18 mouse cellular contexts compared by ENCODE assay signal in the genomic region with DNA sequence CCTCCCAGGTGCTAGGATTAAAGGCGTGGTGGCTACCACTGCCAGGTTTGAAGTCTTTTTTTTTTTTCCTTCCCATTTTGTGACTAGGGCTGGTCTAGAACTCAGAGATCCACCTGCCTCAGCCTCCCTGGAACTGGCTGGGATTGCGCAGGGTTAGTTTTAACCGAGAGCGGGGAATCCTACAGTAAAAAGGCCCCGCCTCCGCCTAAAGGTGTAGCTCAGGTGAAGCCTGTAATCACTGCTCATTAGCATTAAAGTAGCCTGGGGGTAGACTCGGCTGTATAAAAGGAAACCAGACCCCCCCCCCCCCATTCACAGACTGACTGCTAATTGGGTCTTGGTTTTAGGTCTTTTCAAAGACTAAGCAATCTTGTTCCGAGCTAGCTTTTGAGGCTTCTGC. TPM values are rescaled to one million over a fixed set of nuclear protein-coding genes. Genes with fewer than 3 reads are reported as not detected.
DNase-seq lines count a peak whose midpoint lies in the region; ATAC-seq and TF ChIP-seq lines count a peak whose summit lies in the region.
"Had no signal": no experiment of that assay in that cellular context is flagged by ENCODE, and none has a peak within 500 bp of the region (broad histone marks: within the 10 kb centered on the region; RNA-seq: fewer than 3 reads in every experiment).

A gene (plus strand): TSS at position 301 of the 400 bp plus-strand sequence.

- H3K27ac ChIP-seq in heart, embryonic 12.5 days (ENCODE audit: poor library complexity, severe bottlenecking) = no peak within 1 kb of the TSS
- H3K27ac ChIP-seq in limb, embryonic 13.5 days = no peak within 1 kb of the TSS
- H3K27ac ChIP-seq in limb, embryonic 10.5 days = no peak within 1 kb of the TSS
- H3K27ac ChIP-seq in ES-E14 (ENCODE audit: insufficient read depth, low read depth, low read length, poor library complexity, severe bottlenecking) = peak within 1 kb of the TSS; percentile 44; the same call in 1 of the 2 replicates
- no peak within 1 kb of the TSS for H3K27ac ChIP-seq in liver, embryonic 14.5 days
- no peak within 1 kb of the TSS for H3K27ac ChIP-seq in thymus, adult 2 months (ENCODE audit: control insufficient read depth, insufficient read depth, low read length)
- H3K27ac ChIP-seq: forebrain, embryonic 15.5 days; kidney, postnatal 0 days had no signal

- no peak for TF ChIP-seq POLR2A in thymus, adult 2 months (IDR thresholded peaks at IDR 0.05; ENCODE audit: control insufficient read depth, extremely low read depth, insufficient read depth, low read length, poor library complexity)

- no peak within 1 kb of the TSS for H3K9ac ChIP-seq in heart, embryonic 12.5 days
- H3K9ac ChIP-seq in limb, embryonic 13.5 days = no peak within 1 kb of the TSS
- peak within 1 kb of the TSS; percentile 31; the same call in 1 of the 2 replicates for H3K9ac ChIP-seq in ES-E14 (ENCODE audit: insufficient read depth, low read depth, low read length, poor library complexity, severe bottlenecking)
- no peak within 1 kb of the TSS for H3K9ac ChIP-seq in liver, embryonic 14.5 days (replicated peaks)
- H3K9ac ChIP-seq: forebrain, embryonic 15.5 days had no signal

- peak within 1 kb of the TSS; percentile 37 for H3K4me3 ChIP-seq in heart, embryonic 12.5 days
- H3K4me3 ChIP-seq in limb, embryonic 13.5 days = no peak within 1 kb of the TSS
- H3K4me3 ChIP-seq in limb, embryonic 10.5 days = no peak within 1 kb of the TSS
- peak within 1 kb of the TSS; percentile 33 to 52 for H3K4me3 ChIP-seq in ES-E14 (ENCODE audit: insufficient read depth in 1 of 2, low read depth in 1 of 2, low read length in 2 of 2, poor library complexity in 1 of 2, severe bottlenecking in 1 of 2)
- H3K4me3 ChIP-seq in liver, embryonic 14.5 days (ENCODE audit: insufficient read depth in 1 of 2, low read depth in 2 of 2, low read length in 2 of 2) = no peak within 1 kb of the TSS
- H3K4me3 ChIP-seq in thymus, adult 2 months (ENCODE audit: control insufficient read depth, insufficient read depth, low read length) = no peak within 1 kb of the TSS

- ATAC-seq in heart, embryonic 12.5 days (ENCODE audit: insufficient number of reproducible peaks, low FRiP score) = no peak
- ATAC-seq in limb, embryonic 13.5 days (ENCODE audit: low FRiP score, low read depth) = no peak
- ATAC-seq in liver, embryonic 14.5 days (ENCODE audit: insufficient read depth) = no peak
- ATAC-seq: forebrain, embryonic 15.5 days had no signal

- TF ChIP-seq CTCF in liver, embryonic 14.5 days (IDR thresholded peaks at IDR 0.05; ENCODE audit: low read depth) = no peak
- TF ChIP-seq CTCF in thymus, adult 2 months (IDR thresholded peaks at IDR 0.05; ENCODE audit: borderline replicate concordance, control insufficient read depth, extremely low read depth, insufficient read depth, low read length, poor library complexity) = no peak

- 74% methylated on average over 8 of the region's 8 CpGs for WGBS in heart, embryonic 12.5 days
- WGBS in limb, embryonic 13.5 days = 90% methylated on average over 8 of the region's 8 CpGs
- 84% methylated on average over 8 of the region's 8 CpGs for WGBS in limb, embryonic 10.5 days
- WGBS in liver, embryonic 14.5 days (ENCODE audit: insufficient replicate concordance) = 71% methylated on average over 8 of the region's 8 CpGs
- WGBS in thymus, adult 2 months = 94% methylated on average over 8 of the region's 8 CpGs

- no peaks in the 10 kb centered on the region for H3K4me1 ChIP-seq in heart, embryonic 12.5 days (replicated peaks)
- H3K4me1 ChIP-seq in limb, embryonic 13.5 days = no peaks in the 10 kb centered on the region
- H3K4me1 ChIP-seq in limb, embryonic 10.5 days = no peaks in the 10 kb centered on the region
- peaks cover 0 to 6% of the 10 kb centered on the region in 2 experiments; a peak in 3 of 4 replicates for H3K4me1 ChIP-seq in ES-E14 (ENCODE audit: control insufficient read depth in 2 of 2, insufficient read depth in 2 of 2, low read length in 2 of 2, poor library complexity in 1 of 2)
- H3K4me1 ChIP-seq in liver, embryonic 14.5 days (replicated peaks; ENCODE audit: control insufficient read depth in 2 of 2, insufficient read depth in 2 of 2, low read length in 1 of 2) = no peaks in the 10 kb centered on the region; a peak in 1 of 4 replicates
- no peaks in the 10 kb centered on the region for H3K4me1 ChIP-seq in thymus, adult 2 months (replicated peaks; ENCODE audit: control insufficient read depth, insufficient read depth, low read length)
- H3K4me1 ChIP-seq: forebrain, embryonic 15.5 days had no signal

- H3K4me2 ChIP-seq in heart, embryonic 12.5 days = peak within 1 kb of the TSS; percentile 65
- H3K4me2 ChIP-seq in limb, embryonic 13.5 days (replicated peaks) = peak within 1 kb of the TSS; percentile 42; the same call in 1 of the 2 replicates
- peak within 1 kb of the TSS; percentile 56 for H3K4me2 ChIP-seq in liver, embryonic 14.5 days (ENCODE audit: low read depth)

- in situ Hi-C loops in ES-E14 (cut with MboI; ENCODE audit: low sequenced_read_pairs in 2 of 2, unreplicated experiment in 2 of 2) = no loop called here

- DNase-seq in heart, adult 8-10 months (ENCODE audit: low spot score) = no peak
- DNase-seq in limb, embryonic 10.5 days (ENCODE audit: low spot score) = no peak
- no peak for DNase-seq in ES-E14 (ENCODE audit: low read depth, low spot score)
- DNase-seq in liver, embryonic 14.5 days (ENCODE audit: low read depth in 3 of 3, low spot score in 3 of 3) = no peak
- DNase-seq in thymus, adult 2 months = no peak
- DNase-seq in B cell, adult 2 months = no peak
- DNase-seq: cerebellum, postnatal 14 days; left cerebral cortex, postnatal 4 days; thymus, postnatal 25 days had no signal

- H3K27me3 ChIP-seq in heart, embryonic 12.5 days (replicated peaks) = peaks cover 25% of the 10 kb centered on the region
- H3K27me3 ChIP-seq in limb, embryonic 13.5 days = peaks cover 19% of the 10 kb centered on the region
- H3K27me3 ChIP-seq in limb, embryonic 10.5 days (ENCODE audit: low read depth, poor library complexity, severe bottlenecking) = peaks cover 28% of the 10 kb centered on the region
- H3K27me3 ChIP-seq in liver, embryonic 14.5 days (ENCODE audit: control insufficient read depth, insufficient read depth, low read length) = no peaks in the 10 kb centered on the region; the same call in none of the 2 replicates
- H3K27me3 ChIP-seq in thymus, adult 2 months (ENCODE audit: control insufficient read depth, insufficient read depth, low read length) = no peaks in the 10 kb centered on the region
- H3K27me3 ChIP-seq: forebrain, embryonic 15.5 days had no signal

- no peak for TF ChIP-seq EP300 in liver, embryonic 14.5 days (IDR thresholded peaks at IDR 0.05; ENCODE audit: low read depth)

- H3K36me3 ChIP-seq in heart, embryonic 12.5 days = no peaks in the 10 kb centered on the region
- no peaks in the 10 kb centered on the region for H3K36me3 ChIP-seq in limb, embryonic 13.5 days
- no peaks in the 10 kb centered on the region for H3K36me3 ChIP-seq in limb, embryonic 10.5 days
- H3K36me3 ChIP-seq in ES-E14 (ENCODE audit: control insufficient read depth, insufficient read depth, low read length, poor library complexity, severe bottlenecking) = no peaks in the 10 kb centered on the region
- no peaks in the 10 kb centered on the region for H3K36me3 ChIP-seq in liver, embryonic 14.5 days (replicated peaks; ENCODE audit: control insufficient read depth, insufficient read depth, low read depth)
- no peaks in the 10 kb centered on the region for H3K36me3 ChIP-seq in thymus, adult 2 months (ENCODE audit: control insufficient read depth, insufficient read depth, low read length)
- H3K36me3 ChIP-seq: forebrain, embryonic 15.5 days had no signal

- no peaks in the 10 kb centered on the region for H3K9me3 ChIP-seq in heart, embryonic 12.5 days (replicated peaks)
- no peaks in the 10 kb centered on the region; the same call in 1 of the 2 replicates for H3K9me3 ChIP-seq in limb, embryonic 13.5 days
- H3K9me3 ChIP-seq in limb, embryonic 10.5 days (replicated peaks) = no peaks in the 10 kb centered on the region
- no peaks in the 10 kb centered on the region for H3K9me3 ChIP-seq in ES-E14 (ENCODE audit: control insufficient read depth, insufficient read depth, low read depth, low read length)
- H3K9me3 ChIP-seq in liver, embryonic 14.5 days (ENCODE audit: control insufficient read depth, low read length) = no peaks in the 10 kb centered on the region
- H3K9me3 ChIP-seq: forebrain, embryonic 15.5 days had no signal

TF ChIP-seq in ES-E14, 5 proteins besides CTCF, POLR2A, EP300 and RAD21:
- TF ChIP-seq CHD2 (IDR thresholded peaks at IDR 0.05; ENCODE audit: low read depth, low read length) = no peak
- no peak for TF ChIP-seq MAFK (IDR thresholded peaks at IDR 0.05; ENCODE audit: insufficient read depth, low read depth, low read length)
- no peak for TF ChIP-seq HCFC1 (IDR thresholded peaks at IDR 0.05; ENCODE audit: borderline replicate concordance, insufficient read depth, low read length)
- no peak for TF ChIP-seq ZNF384 (IDR thresholded peaks at IDR 0.05; ENCODE audit: low read depth, low read length)
- no peak for TF ChIP-seq ZC3H11A (IDR thresholded peaks at IDR 0.05; ENCODE audit: borderline replicate concordance, low read depth, low read length)
TF ChIP-seq in ES-E14: peak in this region for 0.

RNA-seq across cellular contexts. Expression of the gene that starts here (rescaled TPM):
- not detected in 2 replicates for polyA plus RNA-seq in heart, embryonic 12.5 days (2016; fragmentation: Nextera tagmentation; extraction: Ambion mirVana)
- not detected for total RNA-seq in heart, adult 8-10 months (2022)
- not detected in 2 replicates for polyA plus RNA-seq in limb, embryonic 13.5 days (2015; fragmentation: Nextera tagmentation; extraction: Ambion mirVana)
- not detected in 2 replicates for polyA plus RNA-seq in limb, embryonic 10.5 days (2016; fragmentation: Nextera tagmentation; extraction: Ambion mirVana)
- total RNA-seq in ES-E14 (2012; rRNA removed) = 19.2 and 19.6 TPM in 2 replicates
- polyA plus RNA-seq in liver, embryonic 14.5 days (2012; rRNA removed) = not detected in 2 replicates
- not detected in 2 replicates for polyA plus RNA-seq in liver, embryonic 14.5 days (2014; fragmentation: Nextera tagmentation; extraction: Ambion mirVana)
- 0.26 TPM in 1 of 2 replicates, not detected in the other for polyA plus RNA-seq in thymus, adult 2 months (2012; rRNA removed)
- total RNA-seq: gastrocnemius, postnatal 4 days; layer of hippocampus, postnatal 14 days; left cerebral cortex, postnatal 4 days had no signal
- polyA plus RNA-seq: C2C12; embryonic facial prominence, embryonic 14.5 days; forebrain, embryonic 15.5 days; kidney, postnatal 0 days; neural tube, embryonic 11.5 days had no signal

Comparison
In these comparisons a context has a peak if more than half of its experiments do, and no peak if none do; other contexts are left out.
1. RNA of the gene that starts here (total RNA-seq): 19.2 to 19.6 TPM in ES-E14; not detected in heart, adult 8-10 months; every median in the first group is over 10 times any median in the second.
2. H3K4me3 ChIP-seq: peak in heart, embryonic 12.5 days (single experiment) and ES-E14 (2 of 2); none in limb, embryonic 13.5 days (single experiment), limb, embryonic 10.5 days (single experiment), liver, embryonic 14.5 days (0 of 2) and thymus, adult 2 months (single experiment).
3. Peak in every context shown above with its lines, with median percentiles within 50 percentile points of each other: H3K4me2 ChIP-seq.